Mouse (Mus musculus) embryonic stem cell, embryonic (primary cell): ENCODE measurements around the gene Gm30083.

Source experiments
- CTCF ChIA-PET, 4 experiments: fragments of 300-600 bp in 2 of 4; fragments of 350-600 bp in 2 of 4; sonication (Branson Sonifier 250); formaldehyde crosslinking; loops; one replicate each; lab custom pipeline; 2022; ENCODE audit warnings: inconsistent platforms in 2 of 4; lab: Charles Lee
- POLR2A ChIA-PET, 4 experiments: fragments of 300-600 bp in 2 of 4; fragments of 350-600 bp in 2 of 4; sonication (Branson Sonifier 250); formaldehyde crosslinking; loops; one replicate each; lab custom pipeline; 2022; ENCODE audit warnings: antibody characterized with exemption in 4 of 4, inconsistent platforms in 1 of 4; lab: Charles Lee

The Gm30083 gene

DNA sequence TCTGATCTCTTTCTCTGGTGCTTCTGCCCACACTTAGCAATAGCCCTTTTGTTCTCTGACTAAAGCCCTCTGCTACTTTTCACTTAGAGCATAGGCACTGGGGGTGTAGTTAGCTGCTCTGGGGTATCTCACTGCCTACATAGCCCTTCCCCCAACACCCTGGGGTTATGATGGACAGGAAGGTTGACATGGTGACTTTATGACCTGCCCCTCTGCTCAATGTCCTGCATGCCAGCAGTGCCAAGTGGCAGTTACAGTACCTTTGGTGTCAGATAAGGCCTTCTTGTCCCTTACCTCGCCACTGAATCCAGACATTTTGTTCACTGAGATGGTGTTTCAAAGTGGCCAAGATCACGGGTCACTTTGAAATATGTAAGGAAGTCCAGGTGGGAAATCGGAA lies at the start of gene Gm30083:
Gm30083 (minus strand) TSS at position 120 of the 400 bp plus-strand sequence.
- ChIA-PET CTCF (no interaction called here), POLR2A (no interaction called here)

DNA sequence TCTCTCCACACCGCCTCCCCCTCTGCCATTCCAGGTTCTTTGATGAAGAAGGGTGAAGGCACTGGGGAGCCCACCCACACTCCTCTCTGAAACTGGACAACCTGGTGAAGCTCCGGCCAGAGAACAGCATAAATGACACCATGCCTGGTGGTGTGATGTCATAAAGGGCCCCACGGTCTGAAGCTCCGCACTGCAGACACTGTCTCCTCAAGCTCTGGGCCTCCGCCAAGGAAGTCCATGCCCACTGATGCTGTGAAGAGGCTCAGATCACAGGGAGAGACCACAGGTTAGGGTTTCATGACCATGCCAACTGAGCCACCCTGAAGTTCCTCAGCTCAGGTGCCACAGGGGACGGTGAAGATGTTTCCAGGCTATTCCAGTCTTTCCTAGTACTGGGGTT lies 37.5 kb upstream of the Gm30083 start, which contains the start of gene Antxrl:
Antxrl (plus strand) TSS at position 192 of the 400 bp plus-strand sequence.
- ChIA-PET POLR2A (no interaction called here), CTCF (no interaction called here)

DNA sequence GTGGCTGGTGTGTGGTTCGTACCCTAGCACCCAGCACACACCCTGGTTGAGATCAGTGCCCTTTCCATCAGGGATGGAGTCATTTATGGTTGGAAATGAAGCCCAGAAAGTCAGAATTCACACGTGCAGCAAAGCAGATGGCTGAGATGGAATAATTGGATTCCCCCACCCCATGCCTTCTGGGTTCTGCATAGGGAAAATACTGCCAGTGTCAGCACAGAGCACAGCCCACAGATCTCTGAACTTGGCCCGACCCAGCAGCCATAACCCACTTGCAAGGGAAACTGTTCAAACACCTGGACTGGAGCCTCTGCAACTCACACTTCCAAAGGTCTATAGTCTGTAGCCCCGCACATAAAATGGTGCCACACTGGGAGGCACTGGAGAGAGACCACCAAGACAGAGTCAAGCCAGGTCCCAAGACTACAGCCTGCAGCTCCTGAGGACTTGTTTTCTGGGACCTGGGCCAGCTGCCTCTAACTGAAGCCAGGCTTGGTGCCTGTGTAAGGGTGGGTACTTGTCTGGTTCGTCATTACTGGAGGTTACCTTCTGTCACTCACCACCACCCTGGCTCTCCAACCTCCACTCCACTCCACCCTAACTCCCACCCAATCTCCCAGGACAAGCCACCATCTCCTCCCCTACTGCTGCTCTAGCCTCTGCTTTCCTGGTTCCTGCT lies 35.3 kb upstream of the Gm30083 start:
- CTCF ChIA-PET: interaction anchor here in 1 of 4 experiments (0.5 kb wide), 1 partner anchor 43 kb away, joined by 4 read pairs; no protein-coding TSS in a partner anchor

DNA sequence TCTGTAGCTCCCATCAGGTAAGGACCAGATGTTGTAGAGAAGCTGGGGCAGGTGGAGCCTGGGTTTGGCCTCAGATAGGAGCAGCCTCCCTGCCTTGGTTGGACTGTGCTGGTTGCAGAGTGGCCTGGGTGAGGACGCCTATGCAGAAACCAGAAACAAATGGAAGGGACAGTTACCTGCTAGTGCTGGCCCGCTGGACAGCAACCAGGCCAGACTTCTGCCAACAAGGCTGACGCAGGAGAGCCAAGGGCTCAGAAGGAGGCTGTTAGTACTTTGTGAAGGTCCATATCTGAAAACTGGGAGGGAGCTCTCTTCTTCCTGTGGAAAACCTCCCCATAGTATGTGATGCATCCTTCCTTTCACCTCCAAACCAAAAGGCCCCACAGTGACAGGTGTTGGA lies 28.4 kb upstream of the Gm30083 start:
- ChIA-PET CTCF (no interaction called here), POLR2A (no interaction called here)

More for the DNA sequence above, 35.3 kb upstream of the Gm30083 start:
- POLR2A ChIA-PET: no interaction called here

DNA sequence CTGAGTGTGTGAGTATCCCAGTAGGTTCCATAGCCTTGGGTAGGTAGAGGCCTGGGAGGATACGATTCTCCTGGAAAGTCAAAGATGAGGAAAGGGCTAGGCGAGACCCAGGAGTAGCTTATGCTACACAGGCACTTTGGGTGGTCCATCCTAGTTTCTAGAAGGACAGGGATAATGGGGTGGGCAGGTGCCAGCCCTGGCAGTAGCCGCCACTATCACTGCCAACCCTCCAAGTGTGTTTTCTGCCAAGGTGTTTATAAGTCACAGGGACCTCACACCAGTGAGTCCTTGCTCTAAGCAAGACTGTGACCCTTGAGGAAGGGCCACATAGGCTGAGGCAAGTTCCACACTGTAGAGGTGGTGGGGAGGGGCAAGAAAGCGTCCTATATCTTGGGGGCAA lies 26.3 kb upstream of the Gm30083 start:
- POLR2A ChIA-PET: no interaction called here
- CTCF ChIA-PET: no interaction called here

DNA sequence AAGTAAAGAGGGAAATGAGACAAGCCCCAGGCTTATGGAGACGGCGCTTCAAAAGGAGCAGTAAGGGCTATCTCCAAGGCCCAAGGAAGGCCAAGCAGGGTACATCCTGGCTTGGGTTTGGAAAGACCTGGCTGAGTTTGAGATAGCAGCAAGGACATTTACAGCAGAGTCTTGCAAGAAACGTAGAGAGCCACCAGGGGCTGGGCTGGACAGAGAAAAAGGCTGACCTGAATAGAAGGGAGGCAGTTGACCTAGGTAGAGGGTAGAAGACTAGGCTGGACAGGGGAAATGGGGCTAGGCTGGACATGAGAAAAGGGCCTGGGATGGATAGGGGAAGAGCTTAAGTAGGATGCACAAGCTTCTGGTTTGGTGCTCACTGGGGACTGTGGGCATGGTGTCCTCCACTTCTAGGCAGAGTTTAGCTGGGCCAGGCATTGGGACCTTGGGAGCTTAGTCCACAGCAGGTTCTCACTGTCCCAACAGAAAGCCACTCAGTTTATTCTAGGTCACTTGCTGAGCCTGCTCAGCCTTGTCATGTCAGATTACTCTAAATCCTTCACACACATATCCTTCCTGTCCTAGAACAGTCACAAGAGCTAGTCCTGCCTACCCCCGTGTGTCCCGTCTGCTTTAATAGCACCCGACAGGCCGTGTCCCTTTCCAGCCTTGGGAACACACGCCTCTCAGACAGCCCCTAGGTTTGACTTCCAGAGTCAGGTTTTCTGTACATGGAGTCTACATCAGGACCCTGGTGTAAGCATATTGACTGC lies 19.0 kb upstream of the Gm30083 start:
- CTCF ChIA-PET: interaction anchor here in 2 of 4 experiments (0.5 to 0.6 kb wide), 2 partner anchors 39 to 556 kb away, joined by 3 to 4 read pairs; no protein-coding TSS in a partner anchor
- POLR2A ChIA-PET: no interaction called here

DNA sequence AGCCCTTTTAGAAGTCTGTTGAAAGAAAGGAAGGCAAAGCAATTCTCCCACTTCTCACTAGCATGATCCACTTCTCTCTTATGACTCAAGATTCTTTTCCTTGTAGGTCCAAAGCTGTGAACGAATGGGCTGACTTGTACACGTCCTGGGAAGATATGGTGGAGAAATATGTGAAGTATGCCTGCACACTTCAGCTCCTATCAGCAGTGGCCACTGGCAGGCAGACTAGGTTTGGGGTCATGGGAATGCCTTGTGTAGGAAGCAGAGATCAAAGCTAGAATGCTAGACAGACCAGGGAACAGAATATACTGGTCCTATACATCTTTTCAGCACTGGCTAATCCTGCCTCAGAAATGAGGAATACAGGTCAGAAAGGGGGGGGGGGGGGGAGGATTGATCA lies 11.7 kb upstream of the Gm30083 start:
- POLR2A ChIA-PET: no interaction called here
- CTCF ChIA-PET: no interaction called here

DNA sequence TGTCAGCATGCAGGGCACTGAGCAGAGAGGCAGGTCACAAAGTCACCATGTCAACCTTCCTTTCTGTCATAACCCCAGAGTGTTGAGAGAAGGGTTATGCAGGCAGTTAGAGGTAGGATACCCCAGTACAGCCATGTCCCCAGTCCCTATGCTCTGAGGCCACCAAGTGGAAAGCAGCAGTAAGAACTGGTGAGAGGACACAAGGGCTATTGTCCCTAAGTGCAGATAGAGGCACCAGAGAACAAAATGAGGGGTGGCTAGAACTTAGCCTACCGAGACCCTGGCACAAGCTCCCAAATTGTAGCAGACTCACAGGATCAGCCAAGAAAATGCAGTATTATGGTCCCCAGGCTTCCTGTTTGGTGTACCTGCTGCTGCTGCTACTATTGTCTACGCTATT lies 2.0 kb upstream of the Gm30083 start:
- ChIA-PET POLR2A (interaction anchor here in 1 of 4 experiments (0.6 kb wide), 1 partner anchor 627 kb away, joined by 3 read pairs; no protein-coding TSS in a partner anchor), CTCF (no interaction called here)

DNA sequence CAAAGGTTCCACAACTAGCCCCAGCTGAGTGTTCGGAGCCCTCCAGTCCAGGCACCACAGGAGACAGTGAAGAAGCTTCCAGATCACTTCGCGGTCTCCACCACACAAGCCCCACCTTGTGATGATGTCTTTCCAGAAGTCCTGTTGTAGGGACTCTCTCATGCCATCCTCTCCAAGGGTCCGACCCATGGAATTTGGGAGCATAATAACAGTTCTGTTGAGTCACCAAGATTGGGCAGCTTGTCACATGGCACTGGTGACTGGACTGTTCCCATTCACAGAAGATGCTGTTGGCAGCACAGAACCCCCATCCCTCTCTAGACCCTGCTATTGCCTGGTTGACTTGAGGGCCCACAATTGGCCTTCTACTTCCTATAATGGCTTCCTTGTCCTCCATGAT lies 1.4 kb upstream of the Gm30083 start, which contains the start of gene Gm5460:
Gm5460 (plus strand) TSS at position 378 of the 400 bp plus-strand sequence.
- CTCF ChIA-PET: no interaction called here
- POLR2A ChIA-PET: interaction anchor here in 1 of 4 experiments (0.6 kb wide), 1 partner anchor 628 kb away, joined by 3 read pairs; no protein-coding TSS in a partner anchor

DNA sequence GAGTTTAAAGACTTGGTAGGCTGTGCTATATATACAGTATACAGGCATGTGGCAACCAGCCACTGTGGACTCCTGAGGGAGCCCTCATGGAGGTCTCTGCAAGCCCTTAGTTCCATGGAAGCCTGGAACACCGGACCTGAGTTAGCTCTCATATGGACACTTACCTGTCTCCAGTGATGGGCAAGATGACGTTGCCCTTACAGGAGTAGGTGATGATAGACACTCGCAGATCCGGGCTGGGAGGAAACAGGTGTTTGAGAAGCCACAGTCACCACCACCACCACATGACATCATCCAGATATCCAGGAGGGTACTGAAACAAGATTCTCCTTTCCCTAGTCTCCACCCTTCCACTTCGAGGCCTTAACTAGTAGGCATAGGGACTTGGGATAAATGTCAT lies 12.6 kb downstream of the Gm30083 start:
- POLR2A ChIA-PET: no interaction called here
- CTCF ChIA-PET: no interaction called here

DNA sequence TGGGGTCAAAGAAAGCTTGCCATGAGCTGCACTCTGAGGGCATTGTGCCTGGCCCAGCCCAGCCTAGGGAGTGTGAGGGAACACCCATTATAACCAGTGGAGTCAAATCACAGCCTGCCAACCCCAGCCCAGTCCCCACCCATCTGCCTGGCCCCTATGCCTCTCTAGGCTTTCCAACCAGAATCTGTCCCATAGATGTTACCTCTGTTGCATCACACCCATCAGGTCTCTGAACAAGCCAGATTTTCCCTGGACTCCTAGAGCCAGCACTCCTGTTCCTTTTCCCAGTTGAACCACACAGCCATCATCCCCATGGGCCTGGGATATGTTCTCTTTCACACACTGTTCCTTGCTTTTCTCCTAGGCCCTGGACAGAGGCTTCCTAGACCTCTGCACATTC lies 13.5 kb downstream of the Gm30083 start:
- CTCF ChIA-PET: interaction anchor here in 1 of 4 experiments (1.0 kb wide), 1 partner anchor 61 kb away, joined by 5 read pairs; no protein-coding TSS in a partner anchor
- POLR2A ChIA-PET: interaction anchor here in 1 of 4 experiments (0.6 kb wide), 1 partner anchor 773 kb away, joined by 3 read pairs; no protein-coding TSS in a partner anchor

DNA sequence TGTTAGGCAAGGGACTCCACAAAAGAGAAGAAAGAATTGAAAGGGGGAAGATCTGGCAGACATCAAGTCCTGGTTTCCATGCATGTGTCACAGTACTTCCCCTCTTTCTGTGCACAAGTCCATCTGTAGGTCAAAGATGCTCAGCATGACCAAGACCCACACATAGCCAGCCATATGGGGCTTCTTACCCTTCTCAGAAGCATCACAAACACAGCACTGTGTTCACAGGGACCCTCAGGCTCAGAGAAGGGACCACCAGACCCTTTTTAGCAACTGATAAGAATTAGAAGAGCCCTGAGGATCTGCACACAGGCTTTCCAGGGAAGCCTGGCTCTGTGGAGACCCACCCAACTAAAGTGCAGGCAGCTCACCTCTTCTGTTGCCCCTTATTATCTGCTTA lies 14.9 kb downstream of the Gm30083 start:
- ChIA-PET CTCF (no interaction called here), POLR2A (no interaction called here)

DNA sequence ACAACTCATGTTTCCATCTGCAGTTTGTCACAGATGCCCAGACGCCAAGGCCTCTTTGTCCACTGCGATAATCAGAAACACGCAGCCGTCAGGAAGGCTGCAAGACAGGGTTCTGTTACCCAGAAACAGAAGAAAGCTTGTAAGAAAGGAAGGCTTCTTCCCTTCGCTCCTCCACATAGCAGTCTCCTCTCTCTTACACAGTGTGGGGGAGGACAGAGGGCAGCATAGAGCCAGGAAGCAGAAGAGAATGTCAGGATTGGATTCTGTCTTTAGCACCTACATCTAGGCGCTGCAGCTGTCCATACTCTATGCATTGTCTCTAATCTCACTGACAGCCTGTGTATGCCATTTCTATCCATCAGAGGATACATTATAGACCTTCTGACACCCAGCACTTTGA lies 17.6 kb downstream of the Gm30083 start:
- CTCF ChIA-PET: no interaction called here
- POLR2A ChIA-PET: interaction anchor here in 1 of 4 experiments (0.6 kb wide), 2 partner anchors 19 to 24 kb away, joined by 3 to 4 read pairs; partner anchors contain the start of gene Zfp488

DNA sequence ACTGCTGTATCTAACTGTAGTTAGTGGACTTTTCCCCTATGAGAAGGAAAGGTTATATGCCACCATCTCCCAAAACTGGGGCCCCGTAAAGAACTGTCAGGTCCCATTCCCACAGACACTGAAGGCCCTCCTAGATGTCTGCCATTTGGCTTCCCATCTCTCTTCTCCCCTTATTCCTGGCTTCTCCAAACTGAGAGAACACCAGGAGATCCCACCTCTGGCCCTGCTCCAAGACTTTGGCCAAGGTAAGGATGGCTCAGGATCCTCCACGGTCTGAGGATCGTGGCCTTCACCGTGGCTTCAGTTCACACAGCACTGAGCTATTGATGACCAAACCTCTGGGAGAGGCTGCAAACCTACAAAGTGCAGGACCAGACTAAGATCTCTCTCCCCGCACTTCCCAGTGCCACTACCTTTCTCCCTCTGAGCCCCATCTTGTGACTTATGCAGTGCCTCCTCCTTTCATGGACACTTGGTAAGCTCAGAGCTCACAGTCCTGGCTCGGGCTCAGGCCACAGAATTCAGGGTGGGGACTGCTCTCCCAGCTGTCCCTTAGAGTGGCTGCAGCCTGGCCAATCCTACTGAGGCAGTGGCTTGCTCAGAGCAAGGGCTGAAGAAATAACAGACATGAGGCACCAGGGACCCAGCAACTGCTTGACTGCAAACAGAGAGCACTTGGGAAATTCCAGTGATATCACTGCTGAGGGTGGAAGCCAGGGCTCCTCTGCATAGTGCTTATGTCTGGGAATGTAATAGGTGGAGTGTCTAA lies 21.3 kb downstream of the Gm30083 start:
- POLR2A ChIA-PET: no interaction called here
- CTCF ChIA-PET: interaction anchor here in 1 of 4 experiments (0.9 kb wide), 1 partner anchor 34 kb away, joined by 3 read pairs; no protein-coding TSS in a partner anchor

DNA sequence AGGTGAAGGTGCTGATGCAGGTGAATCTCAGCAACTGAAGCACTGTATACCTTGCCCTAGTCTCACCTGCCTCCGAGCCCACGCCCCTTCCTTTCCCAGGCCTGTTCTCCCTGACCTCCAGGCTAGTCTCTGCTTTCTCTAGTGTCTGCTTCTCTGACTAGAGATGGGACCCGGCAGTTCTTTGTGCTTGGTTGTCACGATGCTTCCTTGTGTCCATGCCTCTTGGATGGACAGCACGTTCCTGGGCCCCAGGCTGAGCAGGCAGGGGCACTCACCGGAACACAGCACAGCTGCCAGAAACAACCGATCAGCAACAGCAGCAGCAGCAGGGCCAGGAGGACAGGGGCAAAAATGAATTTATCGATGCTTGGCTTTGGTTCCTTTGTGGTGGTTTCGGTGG lies 21.9 kb downstream of the Gm30083 start:
- POLR2A ChIA-PET: interaction anchor here in 1 of 4 experiments (0.6 kb wide), 1 partner anchor 496 kb away, joined by 4 read pairs; no protein-coding TSS in a partner anchor
- CTCF ChIA-PET: no interaction called here

DNA sequence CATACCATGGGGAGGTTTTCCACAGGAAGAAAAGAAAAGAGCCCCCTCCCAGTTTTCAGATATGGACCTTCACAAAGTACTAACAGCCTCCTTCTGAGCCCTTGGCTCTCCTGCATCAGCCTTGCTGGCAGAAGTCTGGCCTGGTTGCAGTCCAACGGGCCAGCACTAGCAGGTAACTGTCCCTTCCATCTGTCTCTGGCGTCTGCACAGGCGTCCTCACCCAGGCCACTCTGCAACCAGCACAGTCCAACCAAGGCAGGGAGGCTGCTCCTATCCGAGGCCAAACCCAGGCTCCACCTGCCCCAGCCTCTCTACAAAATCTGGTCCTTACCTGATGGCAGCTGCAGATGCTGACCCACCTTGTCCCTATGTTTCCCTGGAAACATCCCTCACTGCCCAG lies 23.0 kb downstream of the Gm30083 start:
- CTCF ChIA-PET: interaction anchor here in 1 of 4 experiments (0.6 kb wide), 1 partner anchor 786 kb away, joined by 3 read pairs; no protein-coding TSS in a partner anchor

DNA sequence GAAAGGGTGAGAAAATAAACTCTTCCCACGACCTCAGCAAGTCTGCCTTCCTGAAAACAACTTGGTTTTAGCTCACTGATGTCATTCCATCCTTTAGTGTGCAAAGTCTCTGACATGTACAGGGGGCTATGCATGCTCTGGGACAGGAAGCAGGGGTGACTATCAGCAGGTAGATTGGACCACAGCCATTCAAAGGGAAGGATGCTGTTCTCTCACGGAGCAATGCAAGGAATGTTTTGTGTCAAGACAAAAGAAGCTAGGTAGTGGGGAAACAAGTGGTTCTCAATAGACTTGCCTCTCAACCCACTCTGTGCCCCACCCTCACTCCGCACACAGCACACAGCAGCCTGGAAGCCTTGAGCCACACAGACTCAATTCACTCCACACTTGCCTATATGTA lies 25.8 kb downstream of the Gm30083 start:
- CTCF ChIA-PET: interaction anchor here in 1 of 4 experiments (1.0 kb wide), 1 partner anchor 56 kb away, joined by 3 read pairs; no protein-coding TSS in a partner anchor

More for the DNA sequence above, 23.0 kb downstream of the Gm30083 start:
- POLR2A ChIA-PET: no interaction called here

DNA sequence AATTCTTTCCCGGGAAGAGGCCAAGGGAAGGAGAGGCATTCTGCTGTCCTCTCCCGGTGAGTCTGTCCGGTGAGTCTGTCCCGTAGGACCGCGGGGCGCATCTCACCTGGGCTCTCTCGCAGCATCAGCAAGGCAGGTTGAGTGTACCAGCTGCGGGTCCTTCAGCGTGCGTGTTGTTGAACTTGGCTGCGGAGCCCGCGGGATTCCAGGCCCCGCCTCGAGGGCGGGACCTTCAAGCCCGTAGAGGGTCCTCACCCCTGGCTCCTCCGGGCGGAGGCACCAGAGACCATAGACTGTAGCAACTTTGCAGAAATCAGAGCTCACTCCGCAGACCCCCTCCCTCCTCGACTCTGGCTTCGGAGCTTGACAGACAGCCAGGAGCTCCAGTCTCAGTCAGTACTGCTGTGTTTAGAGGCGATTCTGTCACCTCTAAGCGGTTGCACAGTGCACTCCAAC lies 36.4 kb downstream of the Gm30083 start, which contains the start of gene Zfp488:
Zfp488 (minus strand) TSS at position 161 of the 456 bp plus-strand sequence.
- CTCF ChIA-PET: interaction anchor here in 3 of 4 experiments (0.6 to 1.2 kb wide), 5 partner anchors 17 to 131 kb away, joined by 3 to 4 read pairs (median 4); no protein-coding TSS in a partner anchor
- POLR2A ChIA-PET: interaction anchor here in 1 of 4 experiments (0.5 kb wide), 1 partner anchor 19 kb away, joined by 3 read pairs; no protein-coding TSS in a partner anchor

More for the DNA sequence above, 25.8 kb downstream of the Gm30083 start:
- POLR2A ChIA-PET: no interaction called here
